Mouse (Mus musculus): ENCODE data around the gene Cad.

GRCm38 (mm10) chr5:31069810-31070209 lies 15.2 kb downstream of the Cad start:
- no peak for TF ChIP-seq POLR2A (IDR thresholded peaks at IDR 0.05; ENCODE audit: low read depth, low read length)
- TF ChIP-seq CTCF (conservative IDR thresholded peaks at IDR 0.05 in 1 of 2, IDR thresholded peaks at IDR 0.05 in 1 of 2; ENCODE audit: low read depth in 2 of 2, low read length in 2 of 2), result no peak
- TF ChIP-seq BHLHE40 (IDR thresholded peaks at IDR 0.05; ENCODE audit: low read depth, low read length), result no peak
- TF ChIP-seq NRF1 (IDR thresholded peaks at IDR 0.05; ENCODE audit: low read depth, low read length), result no peak
- no peak for TF ChIP-seq EP300 (IDR thresholded peaks at IDR 0.05; ENCODE audit: low read length)
- TF ChIP-seq USF1 (IDR thresholded peaks at IDR 0.05; ENCODE audit: low read depth, low read length), result no peak
- no peak for TF ChIP-seq HCFC1 (IDR thresholded peaks at IDR 0.05; ENCODE audit: low read depth, low read length)
- TF ChIP-seq MEF2A (IDR thresholded peaks at IDR 0.05; ENCODE audit: borderline replicate concordance, low read depth, low read length), result no peak
- no peak for TF ChIP-seq UBTF (IDR thresholded peaks at IDR 0.05; ENCODE audit: low read depth, low read length)
- TF ChIP-seq RAD21 (IDR thresholded peaks at IDR 0.05; ENCODE audit: low read depth, low read length), result no peak
- TF ChIP-seq SMC3 (IDR thresholded peaks at IDR 0.05; ENCODE audit: low read depth, low read length), result no peak
- TF ChIP-seq MXI1 (IDR thresholded peaks at IDR 0.05; ENCODE audit: low read depth, low read length), result no peak
- no peak for TF ChIP-seq TCF12 (IDR thresholded peaks at IDR 0.05; ENCODE audit: low read depth, low read length)
- TF ChIP-seq ELF1 (IDR thresholded peaks at IDR 0.05; ENCODE audit: low read depth, low read length), result no peak

Measured in CH12.LX (cell line).